Mouse (Mus musculus): ENCODE measurements at regions not wholly inside any gene's neighbourhood (a gene's known extent, or its start where the extent isn't known, plus 50 kb on each side); places are given as distances from the start of the nearest gene placed in this dataset.

DNA sequence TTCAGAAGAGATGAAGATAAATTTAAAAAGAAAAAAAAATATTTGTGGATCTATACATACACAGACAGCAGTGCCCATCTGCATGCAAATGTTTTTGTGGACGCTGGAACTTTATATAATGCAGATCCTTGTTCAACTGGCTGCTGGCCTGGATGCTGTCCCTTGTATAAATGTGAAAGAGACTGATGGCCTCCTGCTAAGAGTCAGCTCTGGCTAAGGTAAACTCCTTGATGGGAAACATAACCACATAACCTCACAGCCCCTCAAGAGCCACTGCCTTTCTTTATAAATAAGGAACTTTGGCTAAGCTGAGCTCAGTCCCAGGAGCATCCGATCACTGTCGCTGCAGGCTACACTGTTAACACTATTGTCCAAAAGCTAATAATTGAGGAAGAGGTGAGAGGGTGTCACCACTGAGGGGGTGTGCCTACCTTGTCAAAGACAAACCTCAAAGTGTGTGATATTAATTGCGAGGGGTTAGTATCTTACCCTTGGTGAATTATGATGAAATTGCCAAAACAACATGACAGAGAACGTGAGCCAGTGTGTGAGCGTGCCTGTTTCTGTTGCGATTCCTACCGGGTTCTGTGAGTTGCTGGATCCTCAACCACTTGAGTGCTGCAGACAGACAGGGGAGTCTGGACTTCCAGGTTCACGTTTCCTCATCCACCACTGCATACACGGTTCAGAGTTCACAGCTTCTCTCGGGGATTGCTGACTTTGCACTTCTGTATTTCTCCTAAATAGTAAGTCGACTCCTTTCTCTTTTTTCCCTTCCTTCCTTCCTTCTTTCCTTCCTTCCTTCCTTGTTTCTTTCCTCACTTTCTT lies 417.1 kb downstream of the Wdr11 start:
- no peak overlapping the region for H3K4me2 ChIP-seq (replicated peaks; ENCODE audit: low read depth, low read length)
- ATAC-seq (ENCODE audit: insufficient number of reproducible peaks, insufficient read depth, low FRiP score, low read depth) = peak; percentile 57; the same call in 1 of the 2 replicates
- H3K27ac ChIP-seq (ENCODE audit: low read length) = peak overlapping the region; percentile 72

DNA sequence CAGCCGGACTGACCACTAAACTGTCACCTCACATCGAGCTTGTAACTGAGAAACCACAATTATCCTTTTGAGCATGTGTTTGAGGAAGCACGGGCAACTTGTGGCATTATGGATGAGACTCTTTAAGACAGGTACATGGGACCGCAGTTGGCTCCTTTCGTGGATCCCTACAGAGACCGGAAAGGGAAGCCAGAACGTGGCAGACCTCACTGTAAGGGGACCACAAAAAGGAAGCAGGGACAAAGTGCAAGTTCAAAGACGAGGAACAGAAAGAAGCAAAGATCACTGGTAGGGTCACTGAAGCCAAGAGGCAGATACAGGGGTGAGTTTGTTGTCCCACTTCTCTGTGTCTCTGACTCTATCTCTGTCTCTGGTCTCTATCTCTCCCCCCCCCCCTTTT lies 420.4 kb downstream of the Wdr11 start:
- H3K4me1 ChIP-seq (ENCODE audit: control insufficient read depth, insufficient read depth, low read length) = peaks cover 54% of the 10 kb centered on the region

More for the DNA sequence above, 417.1 kb downstream of the Wdr11 start:
- Histone ChIP-seq H3K9ac (replicated peaks; ENCODE audit: low read depth, low read length) (no peak overlapping the region), H3K4me3 (ENCODE audit: low read depth, low read length) (no peak overlapping the region), H3K36me3 (ENCODE audit: control insufficient read depth, insufficient read depth, low read length) (no peaks in the 10 kb centered on the region), H3K4me1 (ENCODE audit: control insufficient read depth, insufficient read depth, low read length) (peaks cover 45% of the 10 kb centered on the region; the same call in 1 of the 2 replicates), H3K27me3 (ENCODE audit: control insufficient read depth, insufficient read depth, low read length) (no peaks in the 10 kb centered on the region), H3K9me3 (ENCODE audit: control insufficient read depth, low read depth, low read length) (no peaks in the 10 kb centered on the region)
- whole genome bisulfite sequencing = 19% methylated on average over 12 of the region's 12 CpGs

DNA sequence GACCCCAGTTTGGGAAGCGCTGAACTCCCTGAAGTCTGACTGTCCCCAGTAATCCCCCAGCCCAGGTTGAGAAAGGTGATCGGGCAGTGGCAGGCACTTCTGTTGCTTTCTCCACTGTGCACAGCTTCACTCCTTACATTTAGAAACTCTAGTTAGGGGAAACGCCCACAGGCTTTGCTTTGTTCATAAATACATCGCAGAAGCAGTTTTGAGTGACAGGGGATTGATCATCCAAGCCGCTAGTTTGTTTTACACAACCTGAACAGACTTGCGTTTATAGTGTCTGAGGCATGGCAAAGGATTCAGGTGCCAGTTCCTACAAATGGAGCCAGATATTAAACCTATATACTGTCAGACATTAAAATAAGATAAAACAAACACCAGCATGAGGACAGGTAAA lies 421.4 kb downstream of the Wdr11 start:
- 71% methylated on average over 6 of the region's 6 CpGs for WGBS
- H3K4me3 ChIP-seq (ENCODE audit: low read depth, low read length) = no peak overlapping the region
- no peaks in the 10 kb centered on the region for H3K36me3 ChIP-seq (ENCODE audit: control insufficient read depth, insufficient read depth, low read length)
- peak overlapping the region; percentile 52; the same call in 1 of the 2 replicates for H3K27ac ChIP-seq (ENCODE audit: low read length)
- peaks cover 51% of the 10 kb centered on the region for H3K4me1 ChIP-seq (ENCODE audit: control insufficient read depth, insufficient read depth, low read length)
- H3K9me3 ChIP-seq (ENCODE audit: control insufficient read depth, low read depth, low read length) = no peaks in the 10 kb centered on the region
- no peaks in the 10 kb centered on the region for H3K27me3 ChIP-seq (ENCODE audit: control insufficient read depth, insufficient read depth, low read length)
- ATAC-seq (ENCODE audit: insufficient number of reproducible peaks, insufficient read depth, low FRiP score, low read depth) = no peak
- H3K9ac ChIP-seq (replicated peaks; ENCODE audit: low read depth, low read length) = no peak overlapping the region
- no peak overlapping the region for H3K4me2 ChIP-seq (replicated peaks; ENCODE audit: low read depth, low read length)

More for the DNA sequence above, 420.4 kb downstream of the Wdr11 start:
- ATAC-seq (ENCODE audit: insufficient number of reproducible peaks, insufficient read depth, low FRiP score, low read depth) = no peak
- Histone ChIP-seq H3K36me3 (ENCODE audit: control insufficient read depth, insufficient read depth, low read length) (no peaks in the 10 kb centered on the region), H3K27ac (ENCODE audit: low read length) (no peak overlapping the region), H3K4me2 (replicated peaks; ENCODE audit: low read depth, low read length) (no peak overlapping the region), H3K9ac (replicated peaks; ENCODE audit: low read depth, low read length) (no peak overlapping the region), H3K27me3 (ENCODE audit: control insufficient read depth, insufficient read depth, low read length) (no peaks in the 10 kb centered on the region), H3K9me3 (ENCODE audit: control insufficient read depth, low read depth, low read length) (no peaks in the 10 kb centered on the region), H3K4me3 (ENCODE audit: low read depth, low read length) (no peak overlapping the region)
- WGBS = 87% methylated on average over 8 of the region's 8 CpGs

DNA sequence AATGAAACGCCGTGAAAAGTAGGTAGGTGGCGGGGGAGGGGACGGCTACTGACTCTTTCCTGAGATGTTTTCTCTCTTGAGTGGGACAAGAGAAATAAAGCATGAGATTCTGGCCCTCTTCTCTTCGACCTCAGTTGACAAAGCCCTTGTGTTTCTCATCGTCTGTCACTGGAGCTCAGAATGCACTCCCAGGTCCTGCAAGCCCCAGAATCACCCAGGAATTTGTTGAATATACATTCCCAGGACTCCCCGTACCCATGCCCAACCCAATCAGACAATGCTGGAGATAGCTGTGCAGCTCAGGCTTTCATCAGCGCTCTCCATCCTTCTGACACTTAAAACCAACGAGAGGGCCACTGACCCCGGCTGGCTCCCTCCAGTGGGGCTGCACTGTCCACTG lies 422.9 kb downstream of the Wdr11 start:
- Histone ChIP-seq H3K36me3 (ENCODE audit: control insufficient read depth, insufficient read depth, low read length) (no peaks in the 10 kb centered on the region), H3K27ac (ENCODE audit: low read length) (peak overlapping the region; percentile 92; the same call in 1 of the 2 replicates), H3K4me1 (ENCODE audit: control insufficient read depth, insufficient read depth, low read length) (peaks cover 43% of the 10 kb centered on the region), H3K4me3 (ENCODE audit: low read depth, low read length) (no peak overlapping the region), H3K9ac (replicated peaks; ENCODE audit: low read depth, low read length) (no peak overlapping the region), H3K27me3 (ENCODE audit: control insufficient read depth, insufficient read depth, low read length) (no peaks in the 10 kb centered on the region), H3K9me3 (ENCODE audit: control insufficient read depth, low read depth, low read length) (no peaks in the 10 kb centered on the region), H3K4me2 (replicated peaks; ENCODE audit: low read depth, low read length) (no peak overlapping the region)
- no peak for ATAC-seq (ENCODE audit: insufficient number of reproducible peaks, insufficient read depth, low FRiP score, low read depth)
- 40% methylated on average over 10 of the region's 10 CpGs for WGBS

DNA sequence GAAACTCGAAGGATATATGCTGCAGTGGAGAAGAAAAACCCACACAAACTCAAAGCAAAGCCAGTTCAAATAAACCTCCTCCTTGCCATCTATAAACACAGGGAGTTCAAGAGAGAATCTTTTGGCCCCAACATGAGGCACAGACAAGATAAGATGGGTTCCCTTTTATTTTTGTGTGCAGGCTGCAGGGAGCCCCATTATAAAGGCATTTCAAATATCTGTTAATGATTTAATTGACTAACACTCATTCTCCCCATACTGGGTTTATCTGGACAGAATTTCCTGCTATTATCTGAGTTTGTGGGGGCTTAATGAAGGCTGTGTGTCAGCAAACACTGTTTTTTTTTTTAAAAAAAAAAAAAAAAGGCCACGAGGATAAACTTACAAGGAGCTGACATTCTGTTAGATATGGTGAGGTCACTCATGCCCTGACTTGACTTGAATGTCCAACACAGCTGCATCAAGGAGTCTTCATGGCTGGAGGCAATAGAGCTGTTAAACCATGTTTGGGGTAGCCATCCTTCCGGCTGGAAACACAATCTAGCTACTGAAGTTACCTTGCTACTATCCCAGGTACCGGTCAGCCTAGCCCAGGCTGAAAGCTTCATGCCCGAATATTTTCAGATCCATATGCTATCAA lies 423.8 kb downstream of the Wdr11 start:
- WGBS = 34% methylated on average over 5 of the region's 5 CpGs
- H3K4me2 ChIP-seq (replicated peaks; ENCODE audit: low read depth, low read length) = no peak overlapping the region
- peaks cover 39% of the 10 kb centered on the region for H3K4me1 ChIP-seq (ENCODE audit: control insufficient read depth, insufficient read depth, low read length)
- no peak overlapping the region for H3K4me3 ChIP-seq (ENCODE audit: low read depth, low read length)
- ATAC-seq (ENCODE audit: insufficient number of reproducible peaks, insufficient read depth, low FRiP score, low read depth) = no peak; the same call in 1 of the 2 replicates
- H3K27ac ChIP-seq (ENCODE audit: low read length) = peak overlapping the region; percentile 92
- H3K36me3 ChIP-seq (ENCODE audit: control insufficient read depth, insufficient read depth, low read length) = no peaks in the 10 kb centered on the region
- H3K9me3 ChIP-seq (ENCODE audit: control insufficient read depth, low read depth, low read length) = no peaks in the 10 kb centered on the region
- H3K27me3 ChIP-seq (ENCODE audit: control insufficient read depth, insufficient read depth, low read length) = no peaks in the 10 kb centered on the region
- H3K9ac ChIP-seq (replicated peaks; ENCODE audit: low read depth, low read length) = no peak overlapping the region

DNA sequence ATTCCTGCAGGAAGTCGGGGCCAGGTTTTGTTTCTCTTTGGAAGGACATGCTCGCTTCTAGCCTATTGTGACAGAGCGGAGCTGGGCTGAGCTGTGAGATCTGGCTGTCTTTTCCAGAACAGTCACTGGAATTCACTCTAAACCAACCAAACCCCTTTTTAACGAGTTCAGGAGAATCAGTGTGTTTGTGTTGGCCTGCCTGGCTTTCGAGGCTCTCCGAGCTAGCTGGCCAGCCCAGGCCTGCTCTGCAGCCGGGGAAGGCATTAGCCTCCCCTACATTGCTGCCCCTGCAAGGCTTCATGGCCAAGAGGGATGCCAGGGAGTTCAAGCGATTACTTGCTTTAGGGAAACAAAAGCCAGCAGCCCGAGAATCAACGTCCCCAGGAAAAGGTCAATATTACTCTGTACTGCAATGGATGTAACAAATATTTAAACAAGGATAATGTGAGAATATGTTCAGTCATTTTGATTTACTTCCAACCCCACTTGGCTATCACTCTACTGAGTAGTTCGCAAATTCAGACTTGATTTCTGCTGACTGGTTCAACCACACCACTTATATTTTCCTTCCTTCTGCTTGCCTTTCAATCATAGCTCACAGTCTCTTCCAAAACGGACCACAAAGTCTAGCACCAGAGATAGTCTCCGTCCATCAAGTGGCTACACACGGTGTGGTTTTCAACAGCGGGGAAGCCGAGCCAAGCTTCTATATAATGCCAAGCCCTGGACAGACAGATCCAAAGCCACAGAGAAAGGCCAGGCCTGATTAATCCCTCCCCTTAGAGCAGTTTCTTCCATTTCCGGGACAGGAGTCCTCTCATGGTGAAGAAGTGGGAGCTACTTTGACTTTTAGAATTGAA lies 424.6 kb downstream of the Wdr11 start:
- H3K4me3 ChIP-seq (ENCODE audit: low read depth, low read length) = no peak overlapping the region
- WGBS = 41% methylated on average over 17 of the region's 17 CpGs
- peak; percentile 72 for ATAC-seq (ENCODE audit: insufficient number of reproducible peaks, insufficient read depth, low FRiP score, low read depth)
- H3K4me1 ChIP-seq (ENCODE audit: control insufficient read depth, insufficient read depth, low read length) = peaks cover 39% of the 10 kb centered on the region
- H3K27ac ChIP-seq (ENCODE audit: low read length) = peak overlapping the region; percentile 92
- H3K36me3 ChIP-seq (ENCODE audit: control insufficient read depth, insufficient read depth, low read length) = no peaks in the 10 kb centered on the region
- H3K9ac ChIP-seq (replicated peaks; ENCODE audit: low read depth, low read length) = no peak overlapping the region
- H3K4me2 ChIP-seq (replicated peaks; ENCODE audit: low read depth, low read length) = no peak overlapping the region
- no peaks in the 10 kb centered on the region for H3K27me3 ChIP-seq (ENCODE audit: control insufficient read depth, insufficient read depth, low read length)
- no peaks in the 10 kb centered on the region for H3K9me3 ChIP-seq (ENCODE audit: control insufficient read depth, low read depth, low read length)

DNA sequence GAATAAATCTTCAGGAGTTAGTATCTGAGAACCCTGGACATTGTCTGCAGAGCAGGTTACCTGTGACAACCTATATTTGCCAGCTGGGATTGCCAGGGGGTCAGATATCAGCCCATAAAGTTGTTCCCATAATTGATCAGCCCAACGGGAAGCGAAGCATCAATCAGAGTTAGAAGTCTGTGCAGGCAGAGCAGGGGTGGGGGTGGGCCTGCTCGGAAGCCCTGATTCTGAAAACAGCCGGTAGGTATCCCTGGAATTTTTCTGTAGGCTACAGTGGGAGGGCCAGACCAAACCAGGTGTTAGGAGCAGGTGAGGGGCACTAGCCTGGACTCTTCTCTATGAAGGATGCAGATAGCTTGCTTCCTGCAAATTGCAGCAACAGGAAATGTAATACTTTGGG lies 427.2 kb downstream of the Wdr11 start:
- H3K4me2 ChIP-seq (replicated peaks; ENCODE audit: low read depth, low read length) = no peak overlapping the region
- WGBS = 30% methylated on average over 4 of the region's 4 CpGs
- no peak overlapping the region for H3K9ac ChIP-seq (replicated peaks; ENCODE audit: low read depth, low read length)
- H3K36me3 ChIP-seq (ENCODE audit: control insufficient read depth, insufficient read depth, low read length) = no peaks in the 10 kb centered on the region
- H3K9me3 ChIP-seq (ENCODE audit: control insufficient read depth, low read depth, low read length) = no peaks in the 10 kb centered on the region
- no peaks in the 10 kb centered on the region for H3K27me3 ChIP-seq (ENCODE audit: control insufficient read depth, insufficient read depth, low read length)
- H3K4me3 ChIP-seq (ENCODE audit: low read depth, low read length) = no peak overlapping the region
- peak overlapping the region; percentile 21; the same call in 1 of the 2 replicates for H3K27ac ChIP-seq (ENCODE audit: low read length)
- peaks cover 25% of the 10 kb centered on the region for H3K4me1 ChIP-seq (ENCODE audit: control insufficient read depth, insufficient read depth, low read length)
- ATAC-seq (ENCODE audit: insufficient number of reproducible peaks, insufficient read depth, low FRiP score, low read depth) = no peak

DNA sequence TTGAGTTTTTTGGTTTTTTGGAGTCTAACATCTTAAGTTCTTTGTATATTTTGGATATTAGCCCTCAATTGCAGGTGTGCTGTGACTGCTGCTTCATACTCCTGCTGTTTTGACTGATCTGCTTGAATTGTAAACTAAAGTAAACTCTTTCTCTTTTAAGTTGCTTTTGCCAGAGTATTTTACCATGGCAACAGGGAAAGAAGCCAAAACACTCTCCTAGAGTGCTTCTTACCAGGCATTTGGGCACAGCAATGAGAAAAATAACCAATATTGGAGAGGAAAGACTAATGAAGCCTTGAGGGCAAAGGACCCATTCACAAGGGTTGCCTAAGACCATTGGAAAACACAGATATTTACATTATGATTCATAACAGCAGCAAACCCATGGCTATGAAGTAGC lies 437.3 kb downstream of the Wdr11 start:
- H3K9ac ChIP-seq (replicated peaks; ENCODE audit: low read depth, low read length) = no peak overlapping the region
- ATAC-seq (ENCODE audit: insufficient number of reproducible peaks, insufficient read depth, low FRiP score, low read depth) = no peak
- H3K36me3 ChIP-seq (ENCODE audit: control insufficient read depth, insufficient read depth, low read length) = no peaks in the 10 kb centered on the region
- peaks cover 6% of the 10 kb centered on the region; the same call in 1 of the 2 replicates for H3K4me1 ChIP-seq (ENCODE audit: control insufficient read depth, insufficient read depth, low read length)
- H3K4me3 ChIP-seq (ENCODE audit: low read depth, low read length) = no peak overlapping the region
- no peak overlapping the region for H3K4me2 ChIP-seq (replicated peaks; ENCODE audit: low read depth, low read length)
- no peak overlapping the region for H3K27ac ChIP-seq (ENCODE audit: low read length)
- no peaks in the 10 kb centered on the region for H3K9me3 ChIP-seq (ENCODE audit: control insufficient read depth, low read depth, low read length)
- no peaks in the 10 kb centered on the region for H3K27me3 ChIP-seq (ENCODE audit: control insufficient read depth, insufficient read depth, low read length)

All from stomach, embryonic 14.5 days (tissue).